9 mouse cellular contexts compared by ENCODE assay signal in genomic region chr2:22744121-22744761, GRCm38 (mm10). TPM values are rescaled to one million over a fixed set of nuclear protein-coding genes. Genes with fewer than 3 reads are reported as not detected.
DNase-seq lines count a peak whose midpoint lies in the region; ATAC-seq lines count a peak whose summit lies in the region.
"Had no signal": no experiment of that assay in that cellular context is flagged by ENCODE, and none has a peak within 500 bp of the region (broad histone marks: within the 10 kb centered on the region; RNA-seq: fewer than 3 reads in every experiment).

No protein-coding gene starts in this region.

- peak; percentile 62 for DNase-seq in forebrain, embryonic 10.5 days (ENCODE audit: extremely low spot score, low spot score)
- peak; percentile 61 for DNase-seq in midbrain, embryonic 14.5 days
- peak; percentile 13 for DNase-seq in lung, postnatal 14 days
- peak; percentile 67 for DNase-seq in thymus, postnatal 25 days

- no peaks in the 10 kb centered on the region for H3K9me3 ChIP-seq in forebrain, embryonic 10.5 days
- H3K9me3 ChIP-seq in forebrain, embryonic 16.5 days (ENCODE audit: control insufficient read depth, low read length), result no peaks in the 10 kb centered on the region
- no peaks in the 10 kb centered on the region for H3K9me3 ChIP-seq in midbrain, embryonic 14.5 days (ENCODE audit: control insufficient read depth, low read length)
- H3K9me3 ChIP-seq in midbrain, embryonic 13.5 days, result no peaks in the 10 kb centered on the region
- H3K9me3 ChIP-seq in embryonic facial prominence, embryonic 13.5 days, result no peaks in the 10 kb centered on the region
- H3K9me3 ChIP-seq in intestine, embryonic 16.5 days (ENCODE audit: control insufficient read depth, low read length), result no peaks in the 10 kb centered on the region
- H3K9me3 ChIP-seq: neural tube, embryonic 12.5 days had no signal

- H3K4me1 ChIP-seq in forebrain, embryonic 10.5 days, result no peaks in the 10 kb centered on the region
- 0 out of 2 replicates have a peak, but pooled peaks cover 2% of the 10 kb centered on the region for H3K4me1 ChIP-seq in forebrain, embryonic 16.5 days (replicated peaks; ENCODE audit: control insufficient read depth, insufficient read depth, low read length)
- H3K4me1 ChIP-seq in midbrain, embryonic 14.5 days (ENCODE audit: control insufficient read depth, insufficient read depth, low read length), result no peaks in the 10 kb centered on the region
- 0 out of 2 replicates have a peak, but pooled peaks cover 3% of the 10 kb centered on the region for H3K4me1 ChIP-seq in midbrain, embryonic 13.5 days (replicated peaks)
- no peaks in the 10 kb centered on the region for H3K4me1 ChIP-seq in embryonic facial prominence, embryonic 13.5 days
- peaks cover 2% of the 10 kb centered on the region; the same call in 1 of the 2 replicates for H3K4me1 ChIP-seq in intestine, embryonic 16.5 days (ENCODE audit: control insufficient read depth, insufficient read depth, low read length)

- no peak overlapping the region for H3K4me3 ChIP-seq in forebrain, embryonic 10.5 days
- H3K4me3 ChIP-seq in forebrain, embryonic 16.5 days (replicated peaks; ENCODE audit: low read length), result no peak overlapping the region
- H3K4me3 ChIP-seq in midbrain, embryonic 14.5 days (replicated peaks; ENCODE audit: low read depth, low read length), result no peak overlapping the region
- no peak overlapping the region for H3K4me3 ChIP-seq in midbrain, embryonic 13.5 days (replicated peaks)
- no peak overlapping the region for H3K4me3 ChIP-seq in embryonic facial prominence, embryonic 13.5 days
- H3K4me3 ChIP-seq in intestine, embryonic 16.5 days (ENCODE audit: low read length), result no peak overlapping the region
- H3K4me3 ChIP-seq: neural tube, embryonic 12.5 days had no signal

- H3K27ac ChIP-seq in forebrain, embryonic 10.5 days, result no peak overlapping the region
- no peak overlapping the region for H3K27ac ChIP-seq in forebrain, embryonic 16.5 days (ENCODE audit: low read length)
- H3K27ac ChIP-seq in midbrain, embryonic 14.5 days (replicated peaks; ENCODE audit: low read depth, low read length), result no peak overlapping the region
- H3K27ac ChIP-seq in midbrain, embryonic 13.5 days, result no peak overlapping the region
- no peak overlapping the region for H3K27ac ChIP-seq in embryonic facial prominence, embryonic 13.5 days
- no peak overlapping the region for H3K27ac ChIP-seq in intestine, embryonic 16.5 days (ENCODE audit: low read length)
- H3K27ac ChIP-seq: neural tube, embryonic 12.5 days had no signal

- ATAC-seq in forebrain, embryonic 16.5 days, result no peak
- no peak for ATAC-seq in midbrain, embryonic 14.5 days (ENCODE audit: low FRiP score, low TSS enrichment)
- no peak for ATAC-seq in midbrain, embryonic 13.5 days
- 0 out of 2 replicates have a peak, but pooled peaks have one; percentile 38 for ATAC-seq in embryonic facial prominence, embryonic 13.5 days (ENCODE audit: insufficient number of reproducible peaks, insufficient read depth, low FRiP score, low TSS enrichment, low read depth)
- no peak; the same call in 1 of the 2 replicates for ATAC-seq in intestine, embryonic 16.5 days

- H3K27me3 ChIP-seq in forebrain, embryonic 10.5 days (ENCODE audit: poor library complexity, severe bottlenecking), result peaks cover 20% of the 10 kb centered on the region
- no peaks in the 10 kb centered on the region for H3K27me3 ChIP-seq in forebrain, embryonic 16.5 days (replicated peaks; ENCODE audit: control insufficient read depth, insufficient read depth, low read length)
- H3K27me3 ChIP-seq in midbrain, embryonic 14.5 days (ENCODE audit: control insufficient read depth, insufficient read depth, low read length), result no peaks in the 10 kb centered on the region
- H3K27me3 ChIP-seq in midbrain, embryonic 13.5 days, result peaks cover 6% of the 10 kb centered on the region; the same call in 1 of the 2 replicates
- peaks cover 6% of the 10 kb centered on the region; the same call in 1 of the 2 replicates for H3K27me3 ChIP-seq in embryonic facial prominence, embryonic 13.5 days
- H3K27me3 ChIP-seq in intestine, embryonic 16.5 days (replicated peaks; ENCODE audit: control insufficient read depth, insufficient read depth, low read length), result no peaks in the 10 kb centered on the region

- no peak overlapping the region for H3K4me2 ChIP-seq in forebrain, embryonic 16.5 days (ENCODE audit: low read length)
- no peak overlapping the region for H3K4me2 ChIP-seq in midbrain, embryonic 14.5 days (ENCODE audit: low read length)
- H3K4me2 ChIP-seq in midbrain, embryonic 13.5 days (replicated peaks), result no peak overlapping the region
- H3K4me2 ChIP-seq in embryonic facial prominence, embryonic 13.5 days, result no peak overlapping the region
- H3K4me2 ChIP-seq in intestine, embryonic 16.5 days (ENCODE audit: low read depth, low read length), result no peak overlapping the region
- H3K4me2 ChIP-seq: neural tube, embryonic 12.5 days had no signal

- WGBS in forebrain, embryonic 10.5 days, result 0% methylated on average over 24 of the region's 38 CpGs
- 0% methylated on average over 11 of the region's 38 CpGs for WGBS in forebrain, embryonic 16.5 days
- under 1% methylated on average over 27 of the region's 38 CpGs for WGBS in midbrain, embryonic 14.5 days
- 2% methylated on average over 30 of the region's 38 CpGs for WGBS in midbrain, embryonic 13.5 days
- WGBS in embryonic facial prominence, embryonic 13.5 days, result 0% methylated on average over 26 of the region's 38 CpGs
- 1% methylated on average over 20 of the region's 38 CpGs for WGBS in intestine, embryonic 16.5 days

- H3K9ac ChIP-seq in forebrain, embryonic 16.5 days (replicated peaks; ENCODE audit: low read depth, low read length), result no peak overlapping the region
- H3K9ac ChIP-seq in midbrain, embryonic 14.5 days (replicated peaks; ENCODE audit: low read length), result no peak overlapping the region
- no peak overlapping the region for H3K9ac ChIP-seq in midbrain, embryonic 13.5 days (replicated peaks)
- no peak overlapping the region for H3K9ac ChIP-seq in embryonic facial prominence, embryonic 13.5 days
- H3K9ac ChIP-seq in intestine, embryonic 16.5 days (ENCODE audit: low read depth, low read length), result no peak overlapping the region
- H3K9ac ChIP-seq: neural tube, embryonic 12.5 days had no signal

- H3K36me3 ChIP-seq in forebrain, embryonic 10.5 days (replicated peaks), result no peaks in the 10 kb centered on the region
- H3K36me3 ChIP-seq in forebrain, embryonic 16.5 days (ENCODE audit: control insufficient read depth, insufficient read depth), result no peaks in the 10 kb centered on the region
- H3K36me3 ChIP-seq in midbrain, embryonic 14.5 days (ENCODE audit: control insufficient read depth, insufficient read depth, low read length), result no peaks in the 10 kb centered on the region
- no peaks in the 10 kb centered on the region for H3K36me3 ChIP-seq in midbrain, embryonic 13.5 days
- H3K36me3 ChIP-seq in embryonic facial prominence, embryonic 13.5 days, result no peaks in the 10 kb centered on the region
- H3K36me3 ChIP-seq in intestine, embryonic 16.5 days (ENCODE audit: control insufficient read depth, insufficient read depth, low read length), result no peaks in the 10 kb centered on the region
- H3K36me3 ChIP-seq: neural tube, embryonic 12.5 days had no signal

RNA-seq across cellular contexts. Expression of gene Apbb1ip, which starts 29.7 kb away (rescaled TPM):
- polyA plus RNA-seq in forebrain, embryonic 10.5 days (2016; fragmentation: Nextera tagmentation; extraction: Ambion mirVana), result 0.70 and 0.95 TPM in 2 replicates
- 0.46 and 1.0 TPM in 2 replicates for polyA plus RNA-seq in forebrain, embryonic 16.5 days (2015; fragmentation: Nextera tagmentation; extraction: Ambion mirVana)
- 0.58 and 0.86 TPM in 2 replicates for polyA plus RNA-seq in midbrain, embryonic 14.5 days (2014; fragmentation: Nextera tagmentation; extraction: Ambion mirVana)
- polyA plus RNA-seq in midbrain, embryonic 13.5 days (2015; fragmentation: Nextera tagmentation; extraction: Ambion mirVana), result 1.0 TPM in 2 replicates
- 2.9 and 4.5 TPM in 2 replicates for polyA plus RNA-seq in embryonic facial prominence, embryonic 13.5 days (2015; fragmentation: Nextera tagmentation; extraction: Ambion mirVana)
- 1.3 and 1.5 TPM in 2 replicates for polyA plus RNA-seq in intestine, embryonic 16.5 days (2015; fragmentation: Nextera tagmentation; extraction: Ambion mirVana)

Comparison
In these comparisons a context has a peak if more than half of its experiments do, and no peak if none do; other contexts are left out.
1. DNase-seq: peak in every context shown above with its lines; median percentile 67 in thymus, postnatal 25 days; 62 in forebrain, embryonic 10.5 days; 61 in midbrain, embryonic 14.5 days; 13 in lung, postnatal 14 days.